Mouse (Mus musculus) liver (tissue): ENCODE data around the gene Gba.
"Not testable (repeated sequence)": the region's sequence is repeated elsewhere in the genome, so short reads cannot be mapped to it uniquely, and the experiment has no call there.

Experiments used
- DNase-seq: peaks from one replicate; pipeline ENCODE4 v3.0.0-alpha.2; 2020; ENCODE audit warnings: mixed read lengths

Gene Gba

GRCm38 (mm10) chr3:89202253-89203141 lies at the start of gene Gba:
Gene Gba, plus strand, starts transcription at chr3:89202928.
- peak; percentile 84 for DNase-seq

- no peak for DNase-seq
Observed at GRCm38 (mm10) chr3:89156951-89157350, 45.8 kb upstream of the Gba start.

DNA sequence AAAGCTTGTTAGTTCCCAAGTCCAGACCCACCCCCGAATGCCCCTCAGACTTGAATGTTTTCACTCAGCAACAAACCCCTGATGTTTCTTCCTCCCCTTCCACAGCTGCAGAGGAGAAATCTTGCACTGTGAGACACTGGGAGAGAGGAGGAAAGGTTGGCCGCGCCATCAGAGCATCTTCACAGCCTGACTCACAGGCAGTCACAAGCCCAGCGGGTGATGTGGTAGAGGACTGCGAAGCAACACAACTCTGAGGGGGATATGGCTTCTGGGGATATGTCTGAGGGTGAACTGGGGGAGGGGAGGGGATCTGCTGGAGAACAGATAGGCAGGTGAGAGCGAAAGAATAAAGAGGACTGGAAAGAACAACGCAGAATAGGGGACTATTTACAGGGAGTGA lies 44.1 kb upstream of the Gba start:
- no peak for DNase-seq

GRCm38 (mm10) chr3:89159211-89159610 lies 43.5 kb upstream of the Gba start:
- DNase-seq, result peak; percentile 70

DNA sequence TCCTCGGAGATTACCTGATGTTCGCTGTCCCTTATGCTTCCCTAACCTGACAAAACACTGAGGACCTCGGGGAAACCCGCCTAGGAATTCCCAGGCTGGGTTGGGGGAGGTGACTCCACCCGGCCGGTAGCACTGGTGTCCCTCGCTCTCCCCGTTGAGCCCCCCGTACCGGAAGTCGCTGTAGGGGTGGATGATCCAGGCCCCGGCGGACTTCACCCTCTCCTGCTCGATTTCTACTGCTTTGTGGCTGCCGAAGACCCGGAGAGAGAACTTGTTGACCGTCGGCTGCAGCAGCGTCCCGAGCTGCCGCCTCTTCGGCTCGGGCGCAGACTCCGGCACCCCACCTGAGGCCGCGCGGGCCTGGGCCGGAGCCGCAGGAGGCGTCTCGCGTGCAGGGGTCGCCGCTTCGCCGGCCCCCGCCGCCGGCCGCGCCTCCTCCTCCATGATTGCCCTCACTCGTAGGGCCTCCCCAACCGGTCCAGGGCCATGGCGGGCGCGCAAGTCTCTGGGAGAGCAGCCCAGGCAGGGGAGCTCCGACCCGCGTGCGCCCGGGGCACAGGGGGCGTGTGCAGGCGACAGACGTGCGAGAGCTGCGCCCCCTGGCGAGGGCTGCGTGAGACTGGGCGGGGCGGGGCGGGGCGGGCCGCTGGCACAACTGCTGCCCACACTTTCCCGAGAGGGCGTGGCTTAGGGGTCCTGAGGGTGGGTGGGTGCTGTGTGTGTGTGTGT lies 42.9 kb upstream of the Gba start, which contains the start of gene Hcn3:
TSS of gene Hcn3 (minus strand) at position 581 of the 729 bp plus-strand sequence.
- peak; percentile 86 for DNase-seq

- not testable (repeated sequence) for DNase-seq
Observed at GRCm38 (mm10) chr3:89161207-89161606, 41.5 kb upstream of the Gba start.

GRCm38 (mm10) chr3:89161786-89162185 lies 40.9 kb upstream of the Gba start:
- no peak for DNase-seq

- no peak for DNase-seq
Observed at GRCm38 (mm10) chr3:89163123-89163522, 39.6 kb upstream of the Gba start.

GRCm38 (mm10) chr3:89163643-89164245 lies 39.0 kb upstream of the Gba start:
- no peak for DNase-seq

GRCm38 (mm10) chr3:89164506-89165267 lies 38.0 kb upstream of the Gba start, which contains the start of gene Clk2:
Gene Clk2, plus strand, starts transcription at chr3:89164795.
- DNase-seq, result peak; percentile 98

DNA sequence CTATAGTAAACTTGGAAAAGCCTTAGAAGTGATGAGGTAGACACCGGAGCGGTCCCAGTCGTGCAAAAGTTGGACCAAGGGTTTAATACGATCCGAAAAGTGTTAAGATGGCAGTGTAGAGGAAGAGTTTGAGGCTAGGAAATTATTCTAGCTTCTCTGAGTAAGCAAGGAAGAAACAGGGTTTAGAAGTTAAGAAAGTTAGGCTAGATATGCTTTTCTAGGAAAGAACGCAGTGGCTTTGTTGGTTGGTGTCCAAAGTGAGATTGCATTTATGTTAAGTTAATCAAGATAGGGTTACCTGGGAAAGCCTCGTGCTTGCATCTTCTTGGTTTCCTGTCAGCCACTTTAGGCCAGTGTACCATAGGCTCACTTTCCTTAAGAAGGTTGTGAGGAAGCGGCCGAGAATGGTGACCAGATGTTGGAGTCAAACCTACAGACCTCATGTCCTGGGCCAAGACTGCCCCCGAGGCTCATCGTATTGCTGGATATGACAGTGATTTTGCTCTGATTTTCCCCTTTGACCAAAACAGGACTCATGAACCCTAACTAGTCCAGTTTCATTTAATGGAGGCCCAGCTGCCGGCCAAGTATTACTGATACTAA lies 37.4 kb upstream of the Gba start:
- no peak for DNase-seq

GRCm38 (mm10) chr3:89166945-89167344 lies 35.8 kb upstream of the Gba start:
- no peak for DNase-seq

GRCm38 (mm10) chr3:89174844-89175243 lies 27.9 kb upstream of the Gba start:
- DNase-seq, result no peak

DNA sequence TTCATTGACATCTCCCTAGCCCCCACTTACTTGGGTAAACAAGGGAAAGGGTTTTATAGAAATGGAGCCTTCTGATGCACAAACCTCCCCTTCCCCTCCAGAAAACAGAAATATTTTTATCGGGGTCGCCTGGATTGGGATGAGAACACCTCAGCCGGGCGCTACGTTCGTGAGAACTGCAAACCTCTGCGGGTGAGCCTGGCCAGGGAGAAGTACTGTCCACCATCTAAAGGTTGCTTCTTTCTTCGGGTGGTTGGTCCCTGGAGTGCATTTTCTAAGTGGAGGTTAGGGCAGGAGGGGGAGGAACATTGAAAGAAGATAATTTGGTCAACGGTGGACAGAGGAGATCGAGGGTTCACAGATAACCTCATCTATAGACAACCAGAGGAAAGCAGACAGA lies 27.2 kb upstream of the Gba start:
- DNase-seq, result no peak

GRCm38 (mm10) chr3:89176421-89176820 lies 26.3 kb upstream of the Gba start:
- DNase-seq, result no peak

GRCm38 (mm10) chr3:89177242-89178106 lies 25.3 kb upstream of the Gba start, which contains the start of gene Scamp3:
Gene Scamp3, plus strand, starts transcription at chr3:89177473.
- DNase-seq, result peak; percentile 92

DNA sequence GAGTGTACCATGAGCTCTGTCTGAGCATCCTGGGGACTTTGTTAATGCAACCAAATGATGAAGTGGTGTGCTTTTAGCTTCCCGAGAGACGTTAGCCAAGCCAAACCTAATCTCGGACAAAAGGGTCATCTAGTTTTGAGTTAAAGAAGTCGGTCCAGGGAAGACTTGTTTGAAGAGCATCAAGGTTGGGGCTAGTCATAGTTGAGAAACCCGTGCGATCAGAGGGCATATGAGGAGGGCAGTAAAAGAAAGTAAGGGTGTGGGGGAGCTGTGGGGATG lies 24.7 kb upstream of the Gba start:
- DNase-seq, result no peak

DNA sequence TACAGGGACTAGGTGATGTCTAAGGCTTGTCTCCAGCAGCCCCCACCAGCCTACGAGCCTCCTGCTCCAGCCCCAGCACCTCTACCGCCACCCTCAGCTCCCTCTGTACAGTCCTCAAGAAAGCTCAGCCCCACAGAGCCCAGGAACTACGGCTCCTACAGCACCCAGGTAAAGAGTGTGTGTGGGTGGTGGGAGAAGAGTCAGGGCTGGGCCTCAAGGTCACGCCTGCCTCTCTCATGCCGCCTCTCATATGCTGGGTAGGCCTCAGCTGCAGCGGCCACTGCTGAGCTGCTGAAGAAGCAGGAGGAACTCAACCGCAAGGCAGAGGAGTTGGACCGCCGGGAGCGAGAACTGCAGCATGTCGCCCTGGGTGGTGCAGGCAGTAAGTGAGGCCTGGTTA lies 23.7 kb upstream of the Gba start:
- DNase-seq, result no peak

GRCm38 (mm10) chr3:89181749-89182500 lies 20.8 kb upstream of the Gba start:
- no peak for DNase-seq

GRCm38 (mm10) chr3:89182531-89183057 lies 20.1 kb upstream of the Gba start:
- DNase-seq, result no peak
